Mouse (Mus musculus): Measurements from ENCODE around the gene D630003M21Rik. TPM values are rescaled to one million over a fixed set of nuclear protein-coding genes. Genes with fewer than 3 reads are reported as not detected.

The D630003M21Rik gene
- not detected in 4 replicates for total RNA-seq (2023; ENCODE audit: inconsistent age)

GRCm38 (mm10) chr2:158228670-158229502 lies at the start of gene D630003M21Rik:
Gene D630003M21Rik (minus strand): TSS chr2:158229222.

GRCm38 (mm10) chr2:158258005-158258418 lies 29.0 kb upstream of the D630003M21Rik start, which contains the start of gene Bpi:
Gene Bpi (plus strand): TSS chr2:158258094.

GRCm38 (mm10) chr2:158146223-158146622 lies 82.8 kb downstream of the D630003M21Rik start, which contains the start of gene Tgm2:
Gene Tgm2 (minus strand): TSS chr2:158146436.

Other genes starting within 250 kb of the D630003M21Rik start
- gene Tti1, start 200.8 kb downstream of the D630003M21Rik start, total RNA-seq (2023; ENCODE audit: inconsistent age) = 33.2 to 36.7 TPM (median 34.5 TPM) in 4 replicates
- 26.5 to 29.2 TPM (median 27.5 TPM) in 4 replicates for gene Rprd1b, start 200.7 kb downstream of the D630003M21Rik start, total RNA-seq (2023; ENCODE audit: inconsistent age)
- 3.3 to 4.9 TPM (median 3.7 TPM) in 4 replicates for gene Tgm2, start 82.8 kb downstream of the D630003M21Rik start, total RNA-seq (2023; ENCODE audit: inconsistent age)
- gene Bpi, start 28.9 kb upstream of the D630003M21Rik start, total RNA-seq (2023; ENCODE audit: inconsistent age) = not detected in 4 replicates
- not detected in 4 replicates for gene Lbp, start 77.3 kb upstream of the D630003M21Rik start, total RNA-seq (2023; ENCODE audit: inconsistent age)
- gene Snhg11, start 146.4 kb upstream of the D630003M21Rik start, total RNA-seq (2023; ENCODE audit: inconsistent age) = not detected in 4 replicates
- 70.1 to 80.7 TPM (median 73.8 TPM) in 4 replicates for gene Ralgapb, start 180.6 kb upstream of the D630003M21Rik start, total RNA-seq (2023; ENCODE audit: inconsistent age)